Mouse (Mus musculus) embryonic facial prominence, embryonic 13.5 days (tissue): ENCODE data around the gene Apol8. TPM values are rescaled to one million over a fixed set of nuclear protein-coding genes. Genes with fewer than 3 reads are reported as not detected.

Source experiments
- ATAC-seq: fragments of 200-750 bp; cut with Nextera tagmentation; 2 replicates; pipeline ENCODE4 v1.8.0; 2017; ENCODE audit warnings: low read depth; ENCODE audit not compliant: insufficient number of reproducible peaks, insufficient read depth, low FRiP score, low TSS enrichment
- H3K27ac ChIP-seq: fragments of 300-500 bp; sonication (generic); 2 replicates; pipeline ENCODE4 v1.5.1; 2015; ENCODE audit warnings: moderate library complexity, mild to moderate bottlenecking, inconsistent platforms
- H3K27me3 ChIP-seq: fragments of 300-500 bp; sonication (generic); 2 replicates; pipeline ENCODE4 v1.6.1; 2015; ENCODE audit warnings: mild to moderate bottlenecking, inconsistent platforms
- H3K36me3 ChIP-seq: fragments of 300-500 bp; sonication (generic); 2 replicates; pipeline ENCODE4 v1.6.1; 2015; ENCODE audit warnings: mild to moderate bottlenecking, inconsistent platforms
- H3K4me1 ChIP-seq: fragments of 300-500 bp; sonication (generic); 2 replicates; pipeline ENCODE4 v1.6.1; 2015; ENCODE audit warnings: inconsistent platforms
- H3K4me2 ChIP-seq: fragments of 300-500 bp; sonication (generic); 2 replicates; pipeline ENCODE4 v1.6.1; 2015; ENCODE audit warnings: moderate library complexity, mild to moderate bottlenecking, inconsistent platforms
- H3K4me3 ChIP-seq: fragments of 300-500 bp; sonication (generic); 2 replicates; pipeline ENCODE4 v1.5.1; 2015; ENCODE audit warnings: mild to moderate bottlenecking, inconsistent platforms
- H3K9ac ChIP-seq: fragments of 300-500 bp; sonication (generic); 2 replicates; pipeline ENCODE4 v1.6.1; 2015; ENCODE audit warnings: mild to moderate bottlenecking, inconsistent platforms
- H3K9me3 ChIP-seq: fragments of 300-500 bp; sonication (generic); 2 replicates; pipeline ENCODE4 v1.6.1; 2016; ENCODE audit warnings: inconsistent platforms
- WGBS: fragments of 180-500 bp; shearing (Covaris S2); methylation state at CpG from one replicate; pipeline ENCODE4 v1.1.7; 2015; ENCODE audit warnings: mixed read lengths; 5-methylcytosine and 5-hydroxymethylcytosine counted together
- polyA plus RNA-seq: library from polyadenylated mRNA; unstranded; fragments of >200 nt; fragmentation: Nextera tagmentation; extraction: Ambion mirVana; gene quantifications from 2 replicates; pipeline ENCODE4 v1.2.1, GENCODE M21; 2015

The Apol8 gene
- polyA plus RNA-seq: 0.22 and 0.32 TPM in 2 replicates

DNA sequence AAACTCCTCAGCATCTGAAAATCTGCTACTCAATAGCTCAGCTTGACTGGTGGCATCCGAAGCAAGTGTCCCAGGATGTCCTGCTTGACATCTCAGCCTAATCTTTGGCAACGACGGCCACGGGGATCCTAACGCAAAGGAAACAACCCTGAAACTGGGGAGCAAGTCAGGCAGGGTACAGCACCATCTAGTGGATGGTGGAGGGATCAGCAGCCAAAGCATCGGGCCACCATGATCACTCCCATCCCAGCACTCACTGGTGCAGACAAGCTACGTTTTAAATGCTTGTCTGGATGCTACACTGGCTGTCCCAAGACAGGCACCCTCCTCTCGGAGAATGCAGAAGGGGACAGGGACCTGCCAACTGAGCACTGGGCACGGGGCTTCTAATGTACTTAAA lies at the start of gene Apol8:
TSS of gene Apol8 (minus strand) at position 156 of the 400 bp plus-strand sequence.
- Histone ChIP-seq H3K9me3 (no peaks in the 10 kb centered on the region), H3K4me2 (no peak within 1 kb of the TSS), H3K27ac (no peak within 1 kb of the TSS), H3K27me3 (no peaks in the 10 kb centered on the region), H3K36me3 (peaks cover 21% of the 10 kb centered on the region), H3K4me1 (no peaks in the 10 kb centered on the region), H3K9ac (no peak within 1 kb of the TSS), H3K4me3 (no peak within 1 kb of the TSS)
- 10% methylated on average over 9 of the region's 9 CpGs for WGBS
- no peak for ATAC-seq

- ATAC-seq: no peak
- Histone ChIP-seq H3K9ac (no peak overlapping the region), H3K27ac (no peak overlapping the region), H3K27me3 (no peaks in the 10 kb centered on the region), H3K4me2 (no peak overlapping the region), H3K4me3 (no peak overlapping the region), H3K9me3 (no peaks in the 10 kb centered on the region), H3K4me1 (peaks cover 32% of the 10 kb centered on the region), H3K36me3 (peaks cover 83% of the 10 kb centered on the region)
- WGBS: 80% methylated on average over 4 of the region's 4 CpGs
These were observed 48.9 kb upstream of the Apol8 start for GRCm38 (mm10) chr15:77805657-77806056.

- WGBS: 72% methylated on average over 9 of the region's 9 CpGs
- Histone ChIP-seq H3K27ac (0 out of 2 replicates have a peak overlapping the region, but pooled peaks have one; percentile 44), H3K4me2 (no peak overlapping the region), H3K9me3 (no peaks in the 10 kb centered on the region), H3K4me1 (peaks cover 31% of the 10 kb centered on the region), H3K36me3 (peaks cover 80% of the 10 kb centered on the region), H3K4me3 (no peak overlapping the region), H3K27me3 (no peaks in the 10 kb centered on the region), H3K9ac (no peak overlapping the region)
- no peak for ATAC-seq
These were observed 48.1 kb upstream of the Apol8 start for GRCm38 (mm10) chr15:77804949-77805348.

GRCm38 (mm10) chr15:77804460-77804859 lies 47.7 kb upstream of the Apol8 start:
- H3K9ac ChIP-seq: no peak overlapping the region
- peaks cover 75% of the 10 kb centered on the region for H3K36me3 ChIP-seq
- peak overlapping the region; percentile 44; the same call in 1 of the 2 replicates for H3K27ac ChIP-seq
- no peak for ATAC-seq
- WGBS: 80% methylated on average over 6 of the region's 6 CpGs
- no peak overlapping the region for H3K4me3 ChIP-seq
- no peaks in the 10 kb centered on the region for H3K9me3 ChIP-seq
- no peak overlapping the region for H3K4me2 ChIP-seq
- no peaks in the 10 kb centered on the region for H3K27me3 ChIP-seq
- H3K4me1 ChIP-seq: peaks cover 36% of the 10 kb centered on the region

DNA sequence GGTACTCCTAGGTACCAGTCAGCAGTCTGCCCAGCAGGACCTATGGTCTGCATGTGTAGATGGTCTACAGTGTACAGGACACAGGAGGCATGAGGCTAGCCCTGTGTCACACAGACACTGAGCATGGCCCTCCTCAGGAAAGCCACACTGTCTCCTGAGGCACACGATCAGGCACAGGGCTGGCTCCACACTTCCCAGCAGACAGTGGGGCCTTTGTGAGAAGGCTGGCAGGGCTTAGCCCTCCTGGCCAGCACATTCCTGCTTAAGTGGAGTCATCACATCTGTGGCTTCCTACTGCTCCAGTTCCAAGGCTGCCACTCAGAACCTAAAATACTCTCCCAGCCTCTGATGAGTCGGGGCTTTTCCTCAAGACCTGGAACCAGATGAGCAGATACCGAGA lies 46.9 kb upstream of the Apol8 start:
- ATAC-seq: no peak
- 29% methylated on average over 3 of the region's 3 CpGs for WGBS
- H3K4me1 ChIP-seq: peaks cover 43% of the 10 kb centered on the region
- H3K27ac ChIP-seq: peak overlapping the region; percentile 44
- H3K9me3 ChIP-seq: no peaks in the 10 kb centered on the region
- H3K4me2 ChIP-seq: no peak overlapping the region
- H3K4me3 ChIP-seq: no peak overlapping the region
- no peaks in the 10 kb centered on the region for H3K27me3 ChIP-seq
- peaks cover 68% of the 10 kb centered on the region for H3K36me3 ChIP-seq
- H3K9ac ChIP-seq: no peak overlapping the region

DNA sequence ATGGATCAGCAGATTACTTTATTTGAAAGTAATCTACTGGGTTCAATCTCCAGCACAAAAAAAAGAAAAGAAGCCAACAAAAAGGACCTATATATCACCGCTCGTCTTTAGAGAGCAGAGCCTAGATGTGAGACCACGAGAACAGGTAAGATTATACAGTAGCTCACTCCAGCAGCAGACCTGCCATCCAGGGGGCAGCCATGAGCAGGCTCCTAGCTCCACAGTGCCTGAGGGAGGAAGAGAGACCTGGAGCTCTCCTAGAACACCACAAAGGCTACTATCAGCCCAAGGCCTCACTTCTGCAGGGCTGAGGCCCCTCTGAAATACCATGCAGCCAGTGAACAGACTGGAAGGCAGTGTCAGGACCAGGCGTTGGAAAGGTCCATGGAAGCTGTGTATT lies 46.2 kb upstream of the Apol8 start:
- Histone ChIP-seq H3K4me3 (no peak overlapping the region), H3K27ac (peak overlapping the region; percentile 44), H3K36me3 (peaks cover 63% of the 10 kb centered on the region), H3K4me2 (no peak overlapping the region), H3K4me1 (peaks cover 51% of the 10 kb centered on the region), H3K27me3 (no peaks in the 10 kb centered on the region), H3K9ac (no peak overlapping the region), H3K9me3 (no peaks in the 10 kb centered on the region)
- no peak for ATAC-seq
- WGBS: 77% methylated on average over 4 of the region's 4 CpGs

DNA sequence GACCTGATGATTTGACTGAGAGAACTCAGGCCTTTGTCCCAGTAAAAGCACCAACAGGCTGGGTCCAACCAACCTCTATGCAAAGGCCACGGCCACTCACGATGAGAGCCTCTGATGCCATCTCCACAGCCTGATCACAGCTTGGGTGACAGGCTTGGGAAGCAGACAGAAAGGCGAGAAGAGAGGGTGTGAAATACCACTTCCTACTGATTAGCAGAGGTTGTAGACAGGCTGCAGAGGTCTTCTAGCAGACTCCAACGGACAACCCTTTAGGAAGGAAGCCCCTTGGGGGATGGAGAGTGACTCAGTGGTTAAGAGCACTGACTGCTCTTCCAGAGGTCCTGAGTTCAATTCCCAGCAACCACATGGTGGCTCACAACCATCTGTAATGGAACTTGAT lies 44.4 kb upstream of the Apol8 start:
- 74% methylated on average over 4 of the region's 4 CpGs for WGBS
- Histone ChIP-seq H3K9ac (no peak overlapping the region), H3K4me3 (no peak overlapping the region), H3K27me3 (no peaks in the 10 kb centered on the region), H3K9me3 (no peaks in the 10 kb centered on the region), H3K4me2 (no peak overlapping the region), H3K36me3 (peaks cover 60% of the 10 kb centered on the region), H3K4me1 (peaks cover 61% of the 10 kb centered on the region), H3K27ac (peak overlapping the region; percentile 97)
- ATAC-seq: no peak

DNA sequence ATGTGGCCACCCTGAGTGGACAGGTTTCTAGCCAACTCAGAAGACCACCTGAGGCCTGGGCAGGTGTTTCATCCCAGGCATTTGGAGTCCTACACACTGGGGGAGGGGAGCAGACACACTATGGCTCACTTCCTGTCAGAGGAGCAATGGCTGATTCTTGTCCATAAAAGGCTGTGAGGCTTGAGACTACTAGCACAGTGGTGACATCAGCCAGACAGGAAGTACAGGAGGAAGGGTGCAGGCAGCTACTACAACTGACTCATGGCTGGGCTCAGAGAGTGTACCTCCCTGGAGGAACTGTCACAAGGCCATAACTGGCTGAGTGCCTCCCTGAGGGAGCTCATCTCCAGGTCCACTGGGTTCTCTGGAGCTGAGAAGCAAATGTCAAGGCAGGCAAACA lies 43.7 kb upstream of the Apol8 start:
- H3K27ac ChIP-seq: peak overlapping the region; percentile 97
- H3K27me3 ChIP-seq: no peaks in the 10 kb centered on the region
- no peaks in the 10 kb centered on the region for H3K9me3 ChIP-seq
- ATAC-seq: no peak
- H3K4me2 ChIP-seq: no peak overlapping the region
- H3K4me1 ChIP-seq: peaks cover 61% of the 10 kb centered on the region
- peaks cover 60% of the 10 kb centered on the region for H3K36me3 ChIP-seq
- H3K4me3 ChIP-seq: no peak overlapping the region
- no peak overlapping the region for H3K9ac ChIP-seq

- peak overlapping the region; percentile 49 for H3K9ac ChIP-seq
- H3K27ac ChIP-seq: peak overlapping the region; percentile 97
- 85% methylated on average over 8 of the region's 8 CpGs for WGBS
- H3K36me3 ChIP-seq: peaks cover 61% of the 10 kb centered on the region
- H3K4me3 ChIP-seq: no peak overlapping the region
- no peak for ATAC-seq
- no peaks in the 10 kb centered on the region for H3K9me3 ChIP-seq
- H3K4me2 ChIP-seq: peak overlapping the region; percentile 31; the same call in 1 of the 2 replicates
- peaks cover 56% of the 10 kb centered on the region for H3K4me1 ChIP-seq
- H3K27me3 ChIP-seq: no peaks in the 10 kb centered on the region
These were observed 43.0 kb upstream of the Apol8 start for GRCm38 (mm10) chr15:77799491-77800474.

DNA sequence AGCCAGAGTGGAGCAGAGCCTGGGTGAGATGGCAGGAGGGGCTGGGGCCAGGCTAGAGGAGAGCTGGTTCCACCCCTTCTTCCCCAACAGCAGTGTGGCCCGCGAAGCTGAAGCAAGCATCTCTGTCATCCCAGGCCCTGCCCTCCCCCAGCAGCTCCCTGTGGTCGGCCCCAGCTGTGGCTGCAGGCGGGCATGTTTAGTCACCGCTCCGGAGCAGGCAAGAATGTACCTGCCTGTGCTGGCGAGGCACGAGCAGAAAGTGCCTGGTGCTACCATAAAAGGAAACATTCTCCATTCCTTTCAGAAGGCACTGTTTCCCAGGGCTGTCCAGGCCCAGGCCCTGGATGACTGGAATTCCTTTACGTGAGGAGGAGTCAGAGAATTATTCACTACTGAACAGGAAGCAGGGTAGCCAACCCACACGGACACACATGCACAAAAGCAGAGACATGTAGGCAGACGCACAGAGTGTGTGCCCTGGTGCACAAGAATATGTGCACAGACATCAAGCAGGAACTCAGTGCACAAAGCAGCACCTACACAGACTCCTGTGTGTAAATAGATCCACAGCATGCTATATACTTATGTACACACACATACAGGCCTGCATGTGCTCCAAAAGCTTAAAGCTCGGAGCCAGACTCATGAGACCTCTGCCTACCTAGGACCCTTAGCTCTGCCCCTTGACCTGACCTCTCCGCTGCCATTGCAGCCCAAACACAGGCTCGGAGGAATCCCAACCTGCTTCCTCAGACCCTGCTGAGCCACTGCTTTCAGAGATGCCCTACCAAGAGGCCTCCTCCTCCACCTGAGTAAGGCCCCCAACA lies 42.1 kb upstream of the Apol8 start:
- ATAC-seq: peak; percentile 83
- Histone ChIP-seq H3K36me3 (peaks cover 63% of the 10 kb centered on the region), H3K4me1 (peaks cover 51% of the 10 kb centered on the region), H3K9ac (peak overlapping the region; percentile 49), H3K27ac (peak overlapping the region; percentile 97), H3K9me3 (no peaks in the 10 kb centered on the region), H3K4me3 (no peak overlapping the region), H3K4me2 (peak overlapping the region; percentile 31), H3K27me3 (no peaks in the 10 kb centered on the region)
- WGBS: 9% methylated on average over 14 of the region's 14 CpGs

- H3K4me1 ChIP-seq: peaks cover 44% of the 10 kb centered on the region
These were observed 41.0 kb upstream of the Apol8 start for GRCm38 (mm10) chr15:77797609-77798411.

More at GRCm38 (mm10) chr15:77797609-77798411, 41.0 kb upstream of the Apol8 start:
- Histone ChIP-seq H3K36me3 (peaks cover 64% of the 10 kb centered on the region), H3K4me2 (0 out of 2 replicates have a peak overlapping the region, but pooled peaks have one; percentile 0), H3K27ac (peak overlapping the region; percentile 97), H3K9ac (peak overlapping the region; percentile 49; the same call in 1 of the 2 replicates), H3K27me3 (no peaks in the 10 kb centered on the region), H3K4me3 (no peak overlapping the region), H3K9me3 (no peaks in the 10 kb centered on the region)
- no peak for ATAC-seq
- WGBS: 76% methylated on average over 14 of the region's 14 CpGs
